Mouse (Mus musculus): ENCODE measurements around the gene Itpkb. TPM values are rescaled to one million over a fixed set of nuclear protein-coding genes. Genes with fewer than 3 reads are reported as not detected.

The Itpkb gene
- polyA plus RNA-seq, 1 experiment = 8.0 TPM

DNA sequence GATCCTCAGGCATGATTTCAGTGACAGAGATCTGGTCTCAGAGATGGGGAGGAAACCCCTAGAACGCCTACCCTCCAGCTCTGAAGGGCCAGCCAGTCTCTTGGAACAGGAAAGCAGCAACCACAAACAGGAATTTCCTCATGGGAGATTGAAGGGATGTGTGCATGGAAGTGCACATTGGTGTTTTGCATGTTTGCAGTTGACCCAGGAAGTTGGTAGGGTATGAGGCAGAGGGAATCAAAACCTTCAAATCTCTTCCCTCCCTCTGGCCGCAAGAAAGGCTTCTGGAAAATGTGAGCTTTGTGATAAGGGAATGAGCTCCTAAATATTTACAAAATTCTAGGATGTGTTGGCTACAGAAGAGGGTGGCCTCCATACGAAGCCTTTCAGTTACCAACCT lies 33.0 kb downstream of the Itpkb start:
- H3K4me3 ChIP-seq (ENCODE audit: insufficient read depth, low read length) = no peak overlapping the region
- H3K4me1 ChIP-seq (ENCODE audit: control insufficient read depth, insufficient read depth, low read length) = peaks cover 4% of the 10 kb centered on the region
- H3K27ac ChIP-seq (ENCODE audit: insufficient read depth, low read length) = no peak overlapping the region
- TF ChIP-seq POLR2A (IDR thresholded peaks at IDR 0.05; ENCODE audit: extremely low read depth, insufficient read depth, low read length) (no peak), CTCF (IDR thresholded peaks at IDR 0.05; ENCODE audit: extremely low read depth, insufficient read depth, low read length) (no peak)

DNA sequence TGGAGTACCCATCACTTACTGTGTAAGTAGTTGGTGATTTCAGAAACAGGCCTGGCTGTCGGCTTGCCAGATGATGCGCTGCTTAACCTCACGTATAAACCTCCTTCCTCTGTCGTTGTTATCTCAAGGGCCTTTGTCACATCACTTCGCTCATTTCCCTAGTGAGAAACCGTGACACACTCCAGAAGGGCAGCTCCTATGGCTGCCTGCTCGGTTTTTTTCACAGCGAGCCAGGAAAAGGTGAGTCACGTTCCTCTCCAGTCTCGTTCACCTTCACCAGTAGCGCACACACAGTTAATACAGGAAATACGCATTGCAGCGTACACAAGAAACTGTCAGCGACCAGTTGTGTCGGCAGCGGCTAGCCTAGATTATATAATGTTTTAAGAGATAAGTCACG lies 33.7 kb downstream of the Itpkb start:
- Histone ChIP-seq H3K27ac (ENCODE audit: insufficient read depth, low read length) (no peak overlapping the region), H3K4me1 (ENCODE audit: control insufficient read depth, insufficient read depth, low read length) (peaks cover 4% of the 10 kb centered on the region), H3K4me3 (ENCODE audit: insufficient read depth, low read length) (no peak overlapping the region)
- TF ChIP-seq POLR2A (IDR thresholded peaks at IDR 0.05; ENCODE audit: extremely low read depth, insufficient read depth, low read length) = no peak
- TF ChIP-seq CTCF (IDR thresholded peaks at IDR 0.05; ENCODE audit: extremely low read depth, insufficient read depth, low read length) = no peak

DNA sequence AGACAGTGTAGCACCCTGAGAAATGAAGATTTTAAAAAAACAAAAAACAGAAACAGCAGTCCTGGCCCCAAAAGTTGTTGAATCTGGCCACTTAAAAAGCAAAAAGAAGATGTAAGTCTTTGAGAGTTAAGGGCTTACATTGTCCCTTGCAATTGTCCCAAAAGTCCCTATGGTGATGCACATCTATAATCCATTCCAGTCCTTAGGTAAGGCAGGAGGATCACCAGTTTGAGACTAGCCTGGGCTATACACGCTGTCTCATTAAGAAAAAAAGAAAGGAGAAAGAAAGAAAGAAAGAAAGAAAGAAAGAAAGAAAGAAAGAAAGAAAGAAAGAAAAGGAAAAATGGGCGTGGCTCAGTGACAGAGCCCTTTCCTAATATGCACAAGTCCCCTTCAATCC lies 34.4 kb downstream of the Itpkb start:
- TF ChIP-seq CTCF (IDR thresholded peaks at IDR 0.05; ENCODE audit: extremely low read depth, insufficient read depth, low read length) (no peak), POLR2A (IDR thresholded peaks at IDR 0.05; ENCODE audit: extremely low read depth, insufficient read depth, low read length) (no peak)
- H3K4me1 ChIP-seq (ENCODE audit: control insufficient read depth, insufficient read depth, low read length) = peaks cover 4% of the 10 kb centered on the region
- 0 out of 2 replicates have a peak overlapping the region, but pooled peaks have one; percentile 51 for H3K27ac ChIP-seq (ENCODE audit: insufficient read depth, low read length)
- peak overlapping the region; percentile 39; the same call in 1 of the 2 replicates for H3K4me3 ChIP-seq (ENCODE audit: insufficient read depth, low read length)

DNA sequence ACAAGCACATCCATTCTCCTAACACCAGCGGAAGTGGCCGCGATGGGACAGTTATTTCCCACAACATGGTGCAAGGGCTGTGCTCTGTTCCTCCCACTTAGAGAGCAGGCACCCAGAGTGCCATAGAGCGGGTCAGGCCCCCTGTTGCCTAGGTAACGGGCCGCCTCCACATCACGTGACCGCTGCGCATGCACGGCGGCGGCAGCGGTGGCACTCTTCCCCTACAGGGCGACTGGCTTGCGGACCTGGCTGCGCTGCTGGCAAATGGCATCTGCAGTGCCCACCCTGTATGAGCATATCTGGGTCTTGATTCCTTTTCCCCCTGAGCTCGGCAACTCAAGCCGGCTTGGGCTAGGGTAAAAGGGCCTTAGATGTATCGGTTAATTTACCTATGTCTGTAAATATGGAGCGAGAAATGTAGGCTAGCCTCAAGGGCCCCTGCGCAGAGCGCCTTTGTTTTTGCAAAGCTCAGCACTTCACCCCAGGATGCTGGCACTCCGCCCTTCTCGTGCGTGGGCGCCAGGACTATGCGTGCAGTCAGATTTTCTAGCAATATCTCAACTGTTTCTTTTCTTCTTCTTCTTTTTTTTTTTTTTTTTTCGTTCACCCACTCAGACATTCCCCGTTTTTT lies 35.0 kb downstream of the Itpkb start:
- Histone ChIP-seq H3K4me1 (ENCODE audit: control insufficient read depth, insufficient read depth, low read length) (peaks cover 4% of the 10 kb centered on the region), H3K27ac (ENCODE audit: insufficient read depth, low read length) (peak overlapping the region; percentile 51; the same call in 1 of the 2 replicates), H3K4me3 (ENCODE audit: insufficient read depth, low read length) (peak overlapping the region; percentile 39)
- TF ChIP-seq CTCF (IDR thresholded peaks at IDR 0.05; ENCODE audit: extremely low read depth, insufficient read depth, low read length) = no peak
- TF ChIP-seq POLR2A (IDR thresholded peaks at IDR 0.05; ENCODE audit: extremely low read depth, insufficient read depth, low read length) = peak; percentile 88

GRCm38 (mm10) chr1:180365983-180366811 lies 35.9 kb downstream of the Itpkb start:
- peaks cover 5% of the 10 kb centered on the region for H3K4me1 ChIP-seq (ENCODE audit: control insufficient read depth, insufficient read depth, low read length)
- H3K27ac ChIP-seq (ENCODE audit: insufficient read depth, low read length) = no peak overlapping the region
- TF ChIP-seq CTCF (IDR thresholded peaks at IDR 0.05; ENCODE audit: extremely low read depth, insufficient read depth, low read length) (no peak), POLR2A (IDR thresholded peaks at IDR 0.05; ENCODE audit: extremely low read depth, insufficient read depth, low read length) (no peak)
- H3K4me3 ChIP-seq (ENCODE audit: insufficient read depth, low read length) = no peak overlapping the region

DNA sequence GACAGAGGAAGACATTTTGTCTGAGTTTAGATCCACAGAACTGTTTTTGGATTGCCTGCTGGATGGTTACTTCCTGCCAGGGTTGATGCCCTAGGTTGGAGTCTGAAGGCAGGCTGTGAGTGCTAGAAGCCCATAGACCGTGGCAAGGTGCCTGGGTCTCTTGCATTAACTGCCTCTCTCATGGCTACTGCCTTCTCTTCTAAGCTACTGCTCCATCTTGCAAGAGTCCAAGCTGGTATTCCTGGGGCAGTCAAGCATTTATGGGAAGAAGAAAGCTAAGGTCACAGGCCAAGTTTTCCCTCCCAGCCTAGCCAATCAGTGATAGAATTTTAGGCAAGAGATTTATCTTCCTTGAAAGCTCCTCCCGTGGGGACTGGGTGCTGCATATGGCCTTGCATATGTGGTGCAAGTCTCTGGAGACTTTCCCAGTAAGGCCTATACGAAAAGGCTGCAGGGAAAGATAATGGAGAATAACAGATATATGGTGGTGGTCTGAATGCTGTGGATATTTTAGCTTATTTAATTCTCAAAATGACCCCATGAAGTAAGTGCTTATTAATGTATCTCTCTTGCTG lies 36.8 kb downstream of the Itpkb start:
- no peak overlapping the region for H3K4me3 ChIP-seq (ENCODE audit: insufficient read depth, low read length)
- no peak for TF ChIP-seq CTCF (IDR thresholded peaks at IDR 0.05; ENCODE audit: extremely low read depth, insufficient read depth, low read length)
- no peak for TF ChIP-seq POLR2A (IDR thresholded peaks at IDR 0.05; ENCODE audit: extremely low read depth, insufficient read depth, low read length)
- peaks cover 6% of the 10 kb centered on the region for H3K4me1 ChIP-seq (ENCODE audit: control insufficient read depth, insufficient read depth, low read length)
- no peak overlapping the region for H3K27ac ChIP-seq (ENCODE audit: insufficient read depth, low read length)

- H3K27ac ChIP-seq (ENCODE audit: insufficient read depth, low read length) = no peak overlapping the region
- H3K4me3 ChIP-seq (ENCODE audit: insufficient read depth, low read length) = no peak overlapping the region
- TF ChIP-seq POLR2A (IDR thresholded peaks at IDR 0.05; ENCODE audit: extremely low read depth, insufficient read depth, low read length) (no peak), CTCF (IDR thresholded peaks at IDR 0.05; ENCODE audit: extremely low read depth, insufficient read depth, low read length) (no peak)
- H3K4me1 ChIP-seq (ENCODE audit: control insufficient read depth, insufficient read depth, low read length) = peaks cover 6% of the 10 kb centered on the region
Measured at GRCm38 (mm10) chr1:180367626-180368025, 37.3 kb downstream of the Itpkb start.

DNA sequence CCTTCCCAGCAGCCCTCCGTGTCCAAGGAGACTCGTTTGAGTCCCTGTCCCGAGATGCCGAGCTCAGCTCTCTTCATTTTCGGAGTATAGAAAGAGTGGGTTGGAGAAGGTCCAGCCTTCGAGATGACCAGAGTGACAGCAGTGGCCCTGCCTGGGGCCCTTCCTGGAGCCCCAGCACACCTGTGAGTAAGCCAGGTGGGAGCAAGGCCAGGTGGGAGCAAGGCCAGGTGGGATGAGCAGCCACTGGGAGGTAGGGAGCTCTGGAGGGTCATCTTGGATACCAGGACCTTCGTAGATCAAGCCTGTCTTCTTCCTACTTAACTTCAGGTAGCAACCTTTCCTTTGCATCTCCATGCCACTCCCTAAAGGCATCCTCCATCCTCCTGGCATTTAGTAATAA lies 37.8 kb downstream of the Itpkb start:
- Histone ChIP-seq H3K4me1 (ENCODE audit: control insufficient read depth, insufficient read depth, low read length) (peaks cover 6% of the 10 kb centered on the region), H3K27ac (ENCODE audit: insufficient read depth, low read length) (no peak overlapping the region), H3K4me3 (ENCODE audit: insufficient read depth, low read length) (no peak overlapping the region)
- TF ChIP-seq CTCF (IDR thresholded peaks at IDR 0.05; ENCODE audit: extremely low read depth, insufficient read depth, low read length) (no peak), POLR2A (IDR thresholded peaks at IDR 0.05; ENCODE audit: extremely low read depth, insufficient read depth, low read length) (no peak)

DNA sequence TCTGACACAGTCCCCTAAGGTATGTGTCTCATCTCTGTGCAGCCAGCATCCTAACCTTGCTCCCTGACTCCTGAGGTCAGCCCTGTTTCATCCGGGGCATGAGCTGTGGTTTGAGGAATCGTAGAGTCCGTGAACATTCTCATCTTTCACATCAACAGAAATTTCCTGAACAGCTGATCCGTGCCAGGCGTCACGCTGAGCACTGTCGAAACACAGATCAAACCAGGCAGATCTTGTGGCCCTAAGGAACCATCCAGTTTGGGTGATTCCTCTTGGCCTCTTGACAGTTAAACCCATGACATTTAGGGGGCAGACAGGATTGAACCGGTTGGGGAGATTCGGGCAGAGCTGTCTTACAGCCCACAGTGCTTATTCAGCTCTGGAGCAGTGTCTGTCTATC lies 38.4 kb downstream of the Itpkb start:
- TF ChIP-seq POLR2A (IDR thresholded peaks at IDR 0.05; ENCODE audit: extremely low read depth, insufficient read depth, low read length) = no peak
- no peak for TF ChIP-seq CTCF (IDR thresholded peaks at IDR 0.05; ENCODE audit: extremely low read depth, insufficient read depth, low read length)
- no peak overlapping the region for H3K4me3 ChIP-seq (ENCODE audit: insufficient read depth, low read length)
- no peak overlapping the region for H3K27ac ChIP-seq (ENCODE audit: insufficient read depth, low read length)
- peaks cover 6% of the 10 kb centered on the region for H3K4me1 ChIP-seq (ENCODE audit: control insufficient read depth, insufficient read depth, low read length)

Data from cortical plate, adult 2 months (tissue).